Mouse (Mus musculus) bone marrow, adult 2 months (tissue): ENCODE results near the gene Med13l.

Source experiments
- CTCF ChIP-seq: fragments of 200-500 bp; IDR thresholded peaks from 2 replicates; pipeline ENCODE4 v1.5.1; 2011; ENCODE audit warnings: low read length, control low read depth; ENCODE audit not compliant: control insufficient read depth, insufficient read depth
- POLR2A ChIP-seq: fragments of 200-500 bp; IDR thresholded peaks from 2 replicates; pipeline ENCODE4 v1.6.1; 2011; ENCODE audit warnings: low read depth, mild to moderate bottlenecking, control low read depth, low read length, borderline replicate concordance; ENCODE audit not compliant: control insufficient read depth

DNA sequence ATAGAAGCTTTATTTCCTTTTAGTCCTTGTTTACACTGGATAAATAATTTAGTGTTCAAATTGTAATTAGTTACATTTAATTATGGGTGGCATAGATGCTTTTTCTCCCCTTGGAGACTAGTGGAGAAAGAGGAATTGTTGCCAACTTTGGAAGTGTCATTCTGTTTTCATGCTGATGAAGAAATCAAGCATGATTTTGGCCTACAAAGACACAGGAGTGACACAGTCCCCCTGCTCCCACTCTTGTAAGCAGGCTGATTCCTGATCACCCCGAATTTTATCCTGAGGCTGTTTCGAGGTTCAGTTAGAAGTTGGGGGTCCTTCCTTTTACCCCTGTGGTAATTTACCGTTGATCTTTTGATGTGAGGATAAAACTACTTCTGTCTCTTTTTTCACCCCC is 1.7 kb downstream of the Med13l start:
- TF ChIP-seq CTCF (no peak), POLR2A (no peak)
